Mouse (Mus musculus) liver, postnatal 0 days (tissue): Measurements from ENCODE around the gene Srms. TPM values are rescaled to one million over a fixed set of nuclear protein-coding genes. Genes with fewer than 3 reads are reported as not detected.

Source experiments
- ATAC-seq: fragments of 200-750 bp; cut with Nextera tagmentation; 2 replicates; pipeline ENCODE4 v1.8.0; 2017; ENCODE audit warnings: mild to moderate bottlenecking, moderate library complexity
- DNase-seq: peaks from one replicate; pipeline ENCODE4 v3.0.0-alpha.2; 2016
- H3K27ac ChIP-seq: fragments of 300-500 bp; sonication (generic); 2 replicates; pipeline ENCODE4 v1.5.1; 2014; ENCODE audit warnings: antibody characterized with exemption, moderate library complexity, mild to moderate bottlenecking, low read depth
- H3K27me3 ChIP-seq: fragments of 300-500 bp; sonication (generic); 2 replicates; pipeline ENCODE4 v1.6.1; 2014; ENCODE audit warnings: low read length, control low read depth, mixed read lengths; ENCODE audit not compliant: insufficient read depth
- H3K36me3 ChIP-seq: fragments of 300-500 bp; sonication (generic); replicated peaks from 2 replicates; pipeline ENCODE4 v1.6.1; 2014; ENCODE audit warnings: mild to moderate bottlenecking, control low read depth, low read length, moderate library complexity, mixed read lengths; ENCODE audit not compliant: insufficient read depth
- H3K4me1 ChIP-seq: fragments of 300-500 bp; sonication (generic); 2 replicates; pipeline ENCODE4 v1.6.1; 2014; ENCODE audit warnings: antibody characterized with exemption, mild to moderate bottlenecking, control low read depth; ENCODE audit not compliant: insufficient read depth
- H3K4me2 ChIP-seq: fragments of 300-500 bp; sonication (generic); 2 replicates; pipeline ENCODE4 v1.6.1; 2014; ENCODE audit warnings: low read depth, mild to moderate bottlenecking, low read length, moderate library complexity, mixed read lengths
- H3K4me3 ChIP-seq: fragments of 300-500 bp; sonication (generic); 2 replicates; pipeline ENCODE4 v1.5.1; 2014; ENCODE audit warnings: low read depth, low read length
- H3K9ac ChIP-seq: fragments of 300-500 bp; sonication (generic); replicated peaks from 2 replicates; pipeline ENCODE4 v1.6.1; 2014; ENCODE audit warnings: mild to moderate bottlenecking, moderate library complexity
- H3K9me3 ChIP-seq: fragments of 300-500 bp; sonication (generic); 2 replicates; pipeline ENCODE4 v1.6.1; 2016; ENCODE audit warnings: mild to moderate bottlenecking, control low read depth, low read length, mixed read lengths
- CTCF ChIP-seq: sonication (generic); IDR thresholded peaks from 2 replicates; pipeline ENCODE4 v1.5.1; 2016; ENCODE audit warnings: antibody characterized with exemption, low read depth
- EP300 ChIP-seq: IDR thresholded peaks from 2 replicates; pipeline ENCODE4 v1.6.1; 2016; ENCODE audit warnings: antibody characterized with exemption, low read depth, mild to moderate bottlenecking
- WGBS: fragments of 180-500 bp; shearing (Covaris S2); extraction: QIAGEN DNeasy Blood & Tissue Kit; methylation state at CpG from one replicate; pipeline ENCODE4 v1.1.7; 2014; ENCODE audit not compliant: insufficient replicate concordance; 5-methylcytosine and 5-hydroxymethylcytosine counted together
- polyA plus RNA-seq: library from polyadenylated mRNA; unstranded; fragments of >200 nt; fragmentation: Nextera tagmentation; extraction: Ambion mirVana; gene quantifications from 2 replicates; pipeline ENCODE4 v1.2.1, GENCODE M21; 2015

Srms gene
- polyA plus RNA-seq, 1 experiment from 2014 or later, result 0.35 TPM

- TF ChIP-seq CTCF (no peak), EP300 (no peak)
- H3K27ac ChIP-seq, result no peak overlapping the region
- peaks cover 4% of the 10 kb centered on the region; the same call in 1 of the 2 replicates for H3K27me3 ChIP-seq
- no peaks in the 10 kb centered on the region for H3K4me1 ChIP-seq
- H3K4me3 ChIP-seq, result no peak overlapping the region
- H3K36me3 ChIP-seq, result no peaks in the 10 kb centered on the region
- 71% methylated on average over 5 of the region's 5 CpGs for WGBS
- ATAC-seq (no peak), DNase-seq (no peak)
- H3K9me3 ChIP-seq, result no peaks in the 10 kb centered on the region
- no peak overlapping the region for H3K9ac ChIP-seq
- H3K4me2 ChIP-seq, result no peak overlapping the region
Observed at GRCm38 (mm10) chr2:181166469-181166868, 46.5 kb downstream of the Srms start.

DNA sequence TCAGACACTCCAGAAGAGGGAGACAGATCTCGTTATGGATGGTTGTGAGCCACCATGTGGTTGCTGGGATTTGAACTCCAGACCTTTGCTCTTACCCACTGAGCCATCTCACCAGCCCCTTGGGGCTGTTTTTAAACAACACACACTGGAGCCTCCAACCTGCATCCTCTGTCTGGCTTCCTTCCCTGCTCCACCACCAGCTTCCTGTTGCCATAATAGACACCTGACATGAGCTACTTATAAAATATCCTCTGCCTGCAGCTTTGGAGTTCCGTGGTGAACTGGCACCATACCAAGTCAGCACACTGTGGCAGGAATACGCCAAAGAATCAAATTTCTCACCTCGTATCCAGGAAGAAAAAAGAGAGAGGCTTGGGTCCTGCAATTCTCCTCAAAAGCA is 52.2 kb downstream of the Srms start:
- ATAC-seq, result no peak
- Histone ChIP-seq H3K27me3 (peaks cover 24% of the 10 kb centered on the region), H3K4me1 (no peaks in the 10 kb centered on the region), H3K36me3 (no peaks in the 10 kb centered on the region), H3K9ac (no peak overlapping the region), H3K4me2 (no peak overlapping the region), H3K4me3 (no peak overlapping the region), H3K27ac (no peak overlapping the region), H3K9me3 (no peaks in the 10 kb centered on the region)
- TF ChIP-seq EP300 (no peak), CTCF (no peak)
- no peak for DNase-seq
- WGBS, result 54% methylated on average over 4 of the region's 4 CpGs

DNA sequence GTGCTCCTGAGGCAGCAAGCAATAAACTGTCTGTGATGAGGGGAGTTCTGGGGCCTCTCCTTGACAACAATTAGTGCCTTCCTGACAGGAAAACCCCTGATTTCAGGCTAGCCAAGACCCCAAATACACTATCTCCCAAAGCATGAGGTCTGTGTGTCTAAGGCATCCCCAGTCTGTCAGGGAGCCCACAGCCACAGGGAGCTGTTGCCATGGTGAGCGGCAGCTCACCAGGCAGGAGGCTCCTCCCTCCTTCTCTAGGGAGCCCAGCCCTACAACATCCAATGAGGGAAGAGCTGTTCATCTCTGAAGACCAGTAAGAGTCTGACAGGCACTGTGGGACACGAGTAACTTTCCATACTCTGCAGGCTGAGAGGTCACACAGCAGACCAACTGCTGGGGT is 53.2 kb downstream of the Srms start:
- Histone ChIP-seq H3K36me3 (no peaks in the 10 kb centered on the region), H3K27ac (no peak overlapping the region), H3K4me2 (no peak overlapping the region), H3K4me1 (no peaks in the 10 kb centered on the region), H3K9ac (no peak overlapping the region), H3K27me3 (peaks cover 28% of the 10 kb centered on the region), H3K4me3 (no peak overlapping the region), H3K9me3 (no peaks in the 10 kb centered on the region)
- DNase-seq (no peak), ATAC-seq (no peak)
- TF ChIP-seq CTCF, result no peak
- TF ChIP-seq EP300, result no peak
- WGBS, result 3% methylated on average over 2 of the region's 2 CpGs

DNA sequence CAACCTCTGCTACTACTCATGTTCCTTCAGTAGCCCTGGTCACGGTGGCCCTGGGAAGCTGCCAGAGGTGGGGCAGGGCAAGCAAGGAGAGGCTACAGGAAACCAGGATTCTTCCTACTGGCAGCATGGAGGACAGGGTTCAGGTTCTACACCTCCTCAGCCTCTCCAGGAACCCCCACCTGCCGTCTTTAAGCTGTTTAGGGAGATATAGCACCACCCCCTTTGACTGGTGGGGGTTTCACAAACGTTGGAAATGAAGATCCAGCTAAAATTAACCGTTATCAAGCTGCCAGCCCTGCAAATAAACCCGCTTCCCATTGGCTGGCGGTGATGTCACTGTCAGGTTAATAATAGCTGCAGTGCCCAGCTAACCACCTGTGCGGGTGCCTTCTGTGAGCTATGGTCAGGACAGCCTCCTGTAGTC is 53.9 kb downstream of the Srms start:
- H3K36me3 ChIP-seq, result no peaks in the 10 kb centered on the region
- H3K9me3 ChIP-seq, result no peaks in the 10 kb centered on the region
- H3K4me1 ChIP-seq, result no peaks in the 10 kb centered on the region
- no peak for ATAC-seq
- peaks cover 28% of the 10 kb centered on the region for H3K27me3 ChIP-seq
- no peak overlapping the region for H3K27ac ChIP-seq
- TF ChIP-seq CTCF (no peak), EP300 (no peak)
- no peak for DNase-seq
- no peak overlapping the region for H3K4me2 ChIP-seq
- no peak overlapping the region for H3K4me3 ChIP-seq
- H3K9ac ChIP-seq, result no peak overlapping the region
- WGBS, result 46% methylated on average over 7 of the region's 7 CpGs

- 76% methylated on average over 2 of the region's 2 CpGs for WGBS
- Histone ChIP-seq H3K4me2 (no peak overlapping the region), H3K4me1 (no peaks in the 10 kb centered on the region), H3K27me3 (peaks cover 28% of the 10 kb centered on the region), H3K27ac (no peak overlapping the region), H3K9ac (no peak overlapping the region), H3K4me3 (no peak overlapping the region), H3K9me3 (no peaks in the 10 kb centered on the region), H3K36me3 (no peaks in the 10 kb centered on the region)
- DNase-seq, result no peak
- no peak for TF ChIP-seq EP300
- ATAC-seq, result no peak
Observed at GRCm38 (mm10) chr2:181158471-181158870, 54.5 kb downstream of the Srms start.

DNA sequence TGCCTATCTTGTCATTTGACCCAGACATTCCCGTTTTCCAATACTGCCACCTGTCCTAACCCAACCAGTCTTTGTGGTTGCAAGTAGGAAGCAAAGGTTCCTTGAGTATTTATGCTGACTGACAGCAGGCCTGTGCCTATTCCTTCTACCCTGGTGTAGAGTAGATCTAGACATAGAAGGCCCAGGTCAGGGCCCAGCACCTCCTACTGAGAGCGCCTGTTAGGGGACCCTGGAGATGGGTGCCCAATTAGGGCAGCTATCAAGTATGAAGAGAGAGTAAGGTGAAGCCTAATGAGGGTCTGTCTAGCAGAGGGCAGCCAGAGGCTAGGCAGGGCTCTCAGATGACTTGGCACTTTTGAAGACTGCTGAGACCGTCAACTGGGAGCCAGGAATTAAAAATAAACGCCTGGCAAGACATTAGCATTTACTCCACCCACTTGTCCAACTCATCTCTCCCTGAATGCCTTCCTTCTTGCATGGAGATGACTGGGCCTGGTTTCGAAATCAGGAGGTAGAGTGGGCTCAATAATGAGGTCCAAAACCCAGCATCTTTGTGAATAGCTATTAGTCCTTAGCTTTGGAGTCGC is 55.2 kb downstream of the Srms start:
- ATAC-seq (no peak), DNase-seq (no peak)
- Histone ChIP-seq H3K36me3 (no peaks in the 10 kb centered on the region), H3K9me3 (no peaks in the 10 kb centered on the region), H3K27me3 (peaks cover 28% of the 10 kb centered on the region), H3K4me1 (no peaks in the 10 kb centered on the region), H3K9ac (no peak overlapping the region), H3K4me2 (no peak overlapping the region), H3K27ac (no peak overlapping the region), H3K4me3 (no peak overlapping the region)
- whole genome bisulfite sequencing, result 65% methylated on average over 6 of the region's 6 CpGs
- TF ChIP-seq CTCF (no peak), EP300 (no peak)

DNA sequence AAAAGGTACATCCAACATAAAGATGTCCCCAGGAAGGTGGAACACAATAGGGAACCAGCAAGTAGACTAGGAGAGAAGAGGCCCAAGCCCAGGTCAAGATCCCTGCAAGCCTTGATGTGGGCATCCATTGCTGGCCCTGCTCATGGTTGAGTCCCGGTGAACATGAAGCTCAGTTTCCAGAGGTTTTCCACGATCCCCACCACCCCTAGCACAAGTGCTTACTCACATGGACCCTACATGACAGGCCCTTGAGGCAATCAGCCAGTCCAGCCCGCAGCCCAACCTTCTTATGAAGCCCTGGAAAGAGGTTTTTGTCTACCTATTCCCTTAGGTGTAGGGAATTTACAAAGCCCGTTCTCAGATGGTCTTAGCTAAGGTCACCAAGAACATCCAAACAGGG is 55.8 kb downstream of the Srms start:
- DNase-seq (no peak), ATAC-seq (no peak)
- no peaks in the 10 kb centered on the region for H3K9me3 ChIP-seq
- no peak overlapping the region for H3K9ac ChIP-seq
- 64% methylated on average over 4 of the region's 4 CpGs for WGBS
- no peak overlapping the region for H3K4me2 ChIP-seq
- TF ChIP-seq CTCF (no peak), EP300 (no peak)
- no peak overlapping the region for H3K4me3 ChIP-seq
- H3K27ac ChIP-seq, result no peak overlapping the region
- no peaks in the 10 kb centered on the region for H3K36me3 ChIP-seq
- H3K4me1 ChIP-seq, result no peaks in the 10 kb centered on the region
- H3K27me3 ChIP-seq, result peaks cover 28% of the 10 kb centered on the region
